Mouse (Mus musculus) liver, embryonic 18 days (tissue): Measurements from ENCODE around the gene Grem1. TPM values are rescaled to one million over a fixed set of nuclear protein-coding genes. Genes with fewer than 3 reads are reported as not detected.

Source experiments
- polyA plus RNA-seq: library from polyadenylated mRNA; depleted of rRNA; stranded (reverse); fragments of >200 nt; gene quantifications from 2 replicates; pipeline ENCODE4 v1.2.3, GENCODE M21; 2012; rRNA removed

Grem1 gene
- polyA plus RNA-seq = 0.01 and 0.02 TPM in 2 replicates

DNA sequence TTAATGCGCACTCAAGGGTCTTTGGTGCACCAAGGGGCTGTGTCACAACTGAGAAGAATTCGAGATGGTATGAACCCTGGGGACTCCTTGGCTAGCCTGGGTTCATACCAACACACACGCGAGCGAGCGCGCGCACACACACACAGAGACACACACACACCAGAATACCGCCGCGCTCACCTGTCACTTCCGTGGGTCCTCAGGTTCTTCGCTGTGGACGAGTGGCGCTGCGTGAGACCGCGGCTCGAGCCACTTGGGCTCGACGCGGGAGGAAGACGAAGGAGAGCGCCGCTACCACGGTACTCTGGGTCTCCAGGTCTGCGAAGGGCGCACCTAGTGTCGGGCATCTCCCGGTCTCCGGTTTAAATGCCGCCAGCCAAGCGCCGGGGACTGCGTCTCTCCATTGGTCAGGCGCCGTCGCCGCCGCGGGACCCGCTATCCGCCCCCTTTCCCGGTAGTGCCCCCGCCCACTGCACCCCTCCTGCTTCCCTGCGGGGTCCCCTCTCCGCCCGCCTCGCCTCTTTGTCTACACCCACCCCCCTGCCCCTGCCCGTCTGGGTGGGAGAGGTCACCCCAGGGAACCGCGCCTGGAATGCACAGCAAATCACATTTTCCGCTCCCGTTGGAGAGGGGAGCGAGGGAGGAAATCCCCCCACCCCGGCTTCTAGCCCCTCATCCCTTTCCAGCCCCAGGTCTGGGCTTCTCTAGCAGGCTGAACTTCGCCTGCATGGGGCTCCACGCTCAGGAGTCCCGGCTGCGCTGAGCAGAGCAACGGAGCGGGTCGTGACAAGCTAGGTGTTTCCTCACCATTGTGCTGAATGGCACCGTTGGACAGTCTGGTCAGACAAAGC lies at the start of gene Grem1:
Grem1 (minus strand) TSS at position 336 of the 851 bp plus-strand sequence.

Other genes with a start within 250 kb of the Grem1 start
- gene Scg5, start 70.5 kb upstream of the Grem1 start, polyA plus RNA-seq = 0.06 and 0.07 TPM in 2 replicates
- 8.4 and 10.5 TPM in 2 replicates for gene Arhgap11a, start 90.0 kb upstream of the Grem1 start, polyA plus RNA-seq